Mouse (Mus musculus) adrenal gland, postnatal 10 days (tissue): ENCODE results near the gene Dcakd. TPM values are rescaled to one million over a fixed set of nuclear protein-coding genes. Genes with fewer than 3 reads are reported as not detected.
"Not testable (repeated sequence)": the region's sequence is repeated elsewhere in the genome, so short reads cannot be mapped to it uniquely, and the experiment has no call there.

Experiments
- DNase-seq: peaks from one replicate; pipeline ENCODE4 v3.0.0; 2021; ENCODE audit warnings: mixed read lengths
- total RNA-seq, 2 experiments: library from RNA; stranded (reverse); gene quantifications; 2 replicates each; pipeline ENCODE4 v1.2.3; 2021

The Dcakd gene
- total RNA-seq, 2 experiments from 2014 or later = 65.6 to 74.8 TPM

DNA sequence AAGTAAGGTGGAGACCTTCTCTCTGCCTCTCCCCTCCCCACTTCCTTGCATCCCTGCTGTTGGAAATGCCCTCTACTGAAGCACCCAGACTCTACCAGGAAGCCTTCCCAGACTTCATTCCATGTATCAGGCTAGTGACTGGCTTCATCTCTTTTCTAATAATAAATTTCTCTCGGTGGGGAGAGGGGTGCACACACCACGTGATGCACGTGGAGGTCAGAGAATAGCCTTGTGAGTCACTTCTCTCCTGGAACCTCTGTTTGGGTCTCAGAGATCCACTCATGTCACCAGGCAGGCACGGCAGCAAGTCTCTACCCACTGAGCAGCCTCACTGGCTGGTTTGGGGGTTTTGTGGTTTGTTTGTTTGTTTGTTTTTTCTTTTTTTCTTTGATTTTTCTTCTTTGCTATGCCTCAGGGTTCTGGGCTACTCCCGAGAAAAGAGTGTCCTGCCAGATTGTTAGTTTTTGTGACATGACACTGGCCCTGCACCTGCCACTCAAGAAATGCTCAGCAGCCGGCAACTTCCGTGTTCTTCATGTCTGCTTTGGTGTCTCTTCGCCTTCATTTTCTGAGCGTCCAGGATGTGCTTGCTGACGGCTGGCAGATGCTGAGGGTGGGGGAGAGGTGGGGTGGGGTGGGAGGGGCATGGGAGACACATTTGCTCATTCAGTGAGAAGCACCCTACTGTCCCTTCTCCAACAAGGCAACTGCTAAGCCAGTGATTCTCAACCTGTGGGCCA is 46.8 kb downstream of the Dcakd start:
- peak; percentile 53 for DNase-seq

GRCm38 (mm10) chr11:102978052-102978666 is 50.0 kb downstream of the Dcakd start:
- DNase-seq = peak; percentile 53

- not testable (repeated sequence) for DNase-seq
Observed at GRCm38 (mm10) chr11:102975966-102976365, 52.2 kb downstream of the Dcakd start.

GRCm38 (mm10) chr11:102972326-102972725 is 55.8 kb downstream of the Dcakd start:
- DNase-seq = no peak

DNA sequence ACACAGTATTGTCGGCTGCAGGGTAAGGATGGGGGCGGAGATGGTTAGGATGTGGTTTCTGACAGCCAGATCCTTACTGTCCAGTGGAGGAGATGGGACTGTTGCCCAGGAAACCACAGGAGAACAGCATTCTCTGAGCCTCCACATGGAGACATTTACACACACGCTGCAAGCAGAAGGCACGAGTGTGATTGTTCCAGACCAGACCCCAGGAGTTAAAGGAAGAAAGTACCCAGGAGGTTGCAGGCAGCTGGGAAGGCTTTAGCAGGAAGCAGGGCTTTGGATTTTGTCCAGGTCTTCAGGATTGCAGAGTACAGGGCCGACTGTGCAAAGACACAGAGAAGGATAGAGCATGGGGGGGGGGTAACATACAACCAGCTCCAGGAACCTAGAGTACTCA is 56.5 kb downstream of the Dcakd start:
- DNase-seq = no peak

DNA sequence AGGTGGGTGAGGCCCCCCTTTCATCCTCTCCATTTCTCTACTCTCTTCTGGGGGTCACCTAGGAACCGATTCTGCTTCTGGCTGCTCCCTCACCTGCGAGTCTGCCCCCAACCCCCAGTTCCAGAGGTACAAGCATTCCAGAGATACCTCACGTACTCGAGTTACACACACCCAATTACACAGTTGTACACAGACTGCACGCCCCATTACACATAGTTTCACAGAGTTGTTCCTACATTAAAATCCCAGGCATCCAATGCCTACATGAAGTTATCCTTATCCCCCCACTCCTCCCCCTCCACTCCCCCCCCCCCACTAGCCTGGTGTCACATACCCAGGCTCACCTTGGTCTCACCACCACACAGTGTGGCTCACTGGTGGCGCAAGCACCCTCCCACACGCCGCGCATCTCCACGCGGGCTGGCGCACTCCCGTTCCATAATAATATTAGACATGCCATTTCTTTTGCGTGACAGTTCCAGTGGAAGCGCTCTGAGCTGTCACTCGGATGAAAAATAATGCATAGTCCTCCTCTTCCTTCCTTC is 63.5 kb downstream of the Dcakd start:
- no peak for DNase-seq

GRCm38 (mm10) chr11:102963855-102964546 is 64.1 kb downstream of the Dcakd start:
- DNase-seq = no peak

DNA sequence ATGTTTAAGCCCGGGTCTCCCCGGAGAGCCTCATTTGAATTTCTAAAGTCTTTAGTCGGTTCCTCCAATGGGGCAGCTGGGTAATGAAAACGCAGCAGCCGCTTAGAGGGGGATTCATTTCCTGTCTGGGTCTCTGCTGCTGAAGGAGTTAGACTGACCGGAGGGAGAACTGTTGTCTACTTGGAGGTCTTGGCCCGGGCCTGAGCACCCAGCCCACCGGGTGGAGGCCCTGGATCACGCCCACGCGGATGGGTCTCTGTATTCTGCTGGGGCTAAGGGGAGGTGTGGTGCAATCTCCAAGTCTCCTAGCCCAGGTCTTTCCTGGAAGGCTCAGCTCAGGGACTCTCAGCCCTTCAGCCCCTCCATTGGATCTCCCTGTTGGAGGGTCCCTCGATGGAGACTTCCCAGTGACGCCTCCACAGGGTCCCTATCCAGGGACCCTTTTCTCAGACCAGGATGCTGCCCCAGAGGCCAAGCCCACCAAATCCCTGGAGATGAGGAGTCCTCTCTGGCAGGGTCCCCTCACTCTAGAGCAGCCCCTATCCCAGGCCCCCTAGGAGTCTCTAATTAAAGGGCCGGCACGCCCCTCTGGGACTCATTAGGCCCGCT is 64.8 kb downstream of the Dcakd start:
- DNase-seq = no peak

DNA sequence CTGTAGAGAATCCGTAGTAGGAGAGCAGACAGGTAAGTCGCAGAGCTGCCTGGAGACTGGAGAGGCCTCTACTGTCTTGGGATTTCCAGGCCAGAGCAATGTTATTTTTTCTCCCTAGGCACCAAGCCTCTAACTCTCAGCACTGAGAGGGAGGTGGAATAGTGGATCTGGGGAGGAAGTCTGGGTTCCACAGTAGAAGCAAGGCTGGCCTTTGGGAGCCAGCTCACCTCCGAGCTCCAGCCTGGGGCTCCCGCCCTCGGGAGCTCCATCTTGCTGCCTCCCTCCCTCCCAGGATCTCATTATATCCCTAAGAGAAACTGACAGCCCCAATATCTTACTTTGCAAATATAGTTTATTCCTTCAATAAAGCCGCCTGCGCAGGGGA is 65.3 kb downstream of the Dcakd start:
- no peak for DNase-seq

DNA sequence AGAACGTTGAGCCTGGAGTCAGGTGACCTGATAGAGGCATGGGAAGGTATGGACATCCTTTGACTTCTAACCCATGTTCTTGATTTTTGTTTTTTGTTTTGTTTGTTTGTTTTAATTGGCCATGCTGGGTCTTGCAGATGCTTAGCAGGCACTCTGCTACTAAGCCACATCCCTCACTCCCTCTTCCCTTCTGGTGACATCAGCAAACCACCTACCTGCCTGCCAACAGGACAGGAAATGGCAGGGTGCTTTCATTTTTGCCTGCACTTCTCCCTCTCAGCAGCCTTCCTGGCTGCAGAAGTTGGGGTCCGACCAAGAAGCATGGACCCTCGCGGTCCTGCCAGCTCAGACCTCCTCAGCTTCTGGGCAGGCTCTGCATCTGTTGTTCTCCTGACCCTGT is 67.1 kb downstream of the Dcakd start:
- DNase-seq = no peak

DNA sequence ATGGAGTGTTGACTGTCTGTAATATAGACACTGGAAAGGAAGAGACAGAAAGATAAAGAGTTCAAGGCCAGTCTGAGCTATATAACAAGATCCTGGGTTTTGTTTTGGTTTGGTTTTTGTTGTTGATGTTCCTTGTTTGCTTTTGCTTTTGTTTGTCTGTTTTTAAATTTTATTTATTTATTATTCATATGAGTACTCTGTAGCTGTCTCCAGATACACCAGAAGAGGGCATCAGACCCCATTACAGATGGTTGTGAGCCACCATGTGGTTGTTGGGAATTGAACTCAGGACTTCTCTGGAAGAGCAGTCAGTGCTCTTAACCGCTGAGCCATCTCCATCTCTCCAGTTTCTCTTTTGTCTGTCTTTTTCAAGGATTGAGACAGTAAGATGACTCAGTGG is 69.3 kb downstream of the Dcakd start:
- no peak for DNase-seq

- no peak for DNase-seq
Observed at GRCm38 (mm10) chr11:102958431-102958830, 69.7 kb downstream of the Dcakd start.

DNA sequence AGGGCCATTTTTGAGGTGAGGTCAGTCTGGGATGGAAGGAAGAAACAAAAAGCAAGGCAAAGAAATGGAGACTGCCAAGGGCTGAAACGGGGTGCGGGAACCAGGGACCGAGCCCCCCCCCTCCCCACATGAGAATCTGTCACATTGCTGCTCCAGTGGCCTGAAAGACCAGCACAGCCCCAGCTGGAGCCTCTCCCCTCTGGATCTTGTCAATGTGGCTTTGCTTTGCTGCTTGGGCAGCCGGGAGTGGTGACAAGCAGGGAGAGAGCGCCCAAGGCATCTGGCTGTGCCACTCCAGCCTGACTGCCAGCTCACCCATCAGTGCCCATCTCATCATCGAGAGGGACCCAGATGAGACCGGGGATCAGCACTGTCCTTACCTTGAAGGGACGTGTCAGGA is 70.4 kb downstream of the Dcakd start:
- no peak for DNase-seq

GRCm38 (mm10) chr11:102956962-102957614 is 71.0 kb downstream of the Dcakd start:
- no peak for DNase-seq

DNA sequence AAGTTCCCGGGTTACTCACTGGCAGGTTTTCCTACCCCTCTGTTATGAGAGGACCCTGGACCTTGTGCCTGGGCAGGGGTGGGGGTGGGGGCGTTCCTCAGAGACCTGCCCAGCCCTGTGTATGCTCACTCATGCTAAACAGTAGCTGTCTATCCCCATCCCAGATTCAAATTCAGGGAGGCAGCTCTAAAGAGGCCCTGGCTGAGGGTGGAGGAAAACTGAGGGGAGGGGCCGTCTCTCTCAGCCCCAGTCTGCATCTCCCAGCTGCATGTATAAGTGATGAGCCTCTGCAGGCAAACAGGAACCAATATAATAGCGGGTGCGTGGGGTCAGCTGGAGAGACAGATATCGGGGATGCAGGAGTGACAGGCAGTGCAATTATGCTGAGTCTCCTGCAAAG is 75.2 kb downstream of the Dcakd start:
- no peak for DNase-seq

GRCm38 (mm10) chr11:102948043-102948961 is 79.8 kb downstream of the Dcakd start:
- peak; percentile 74 for DNase-seq

GRCm38 (mm10) chr11:102946992-102947343 is 81.2 kb downstream of the Dcakd start:
- DNase-seq = no peak

- DNase-seq = peak; percentile 93
Observed at GRCm38 (mm10) chr11:102946265-102946991, 81.7 kb downstream of the Dcakd start, which contains the start of gene C1ql1. TSS of gene C1ql1 (minus strand) at chr11:102946688.

DNA sequence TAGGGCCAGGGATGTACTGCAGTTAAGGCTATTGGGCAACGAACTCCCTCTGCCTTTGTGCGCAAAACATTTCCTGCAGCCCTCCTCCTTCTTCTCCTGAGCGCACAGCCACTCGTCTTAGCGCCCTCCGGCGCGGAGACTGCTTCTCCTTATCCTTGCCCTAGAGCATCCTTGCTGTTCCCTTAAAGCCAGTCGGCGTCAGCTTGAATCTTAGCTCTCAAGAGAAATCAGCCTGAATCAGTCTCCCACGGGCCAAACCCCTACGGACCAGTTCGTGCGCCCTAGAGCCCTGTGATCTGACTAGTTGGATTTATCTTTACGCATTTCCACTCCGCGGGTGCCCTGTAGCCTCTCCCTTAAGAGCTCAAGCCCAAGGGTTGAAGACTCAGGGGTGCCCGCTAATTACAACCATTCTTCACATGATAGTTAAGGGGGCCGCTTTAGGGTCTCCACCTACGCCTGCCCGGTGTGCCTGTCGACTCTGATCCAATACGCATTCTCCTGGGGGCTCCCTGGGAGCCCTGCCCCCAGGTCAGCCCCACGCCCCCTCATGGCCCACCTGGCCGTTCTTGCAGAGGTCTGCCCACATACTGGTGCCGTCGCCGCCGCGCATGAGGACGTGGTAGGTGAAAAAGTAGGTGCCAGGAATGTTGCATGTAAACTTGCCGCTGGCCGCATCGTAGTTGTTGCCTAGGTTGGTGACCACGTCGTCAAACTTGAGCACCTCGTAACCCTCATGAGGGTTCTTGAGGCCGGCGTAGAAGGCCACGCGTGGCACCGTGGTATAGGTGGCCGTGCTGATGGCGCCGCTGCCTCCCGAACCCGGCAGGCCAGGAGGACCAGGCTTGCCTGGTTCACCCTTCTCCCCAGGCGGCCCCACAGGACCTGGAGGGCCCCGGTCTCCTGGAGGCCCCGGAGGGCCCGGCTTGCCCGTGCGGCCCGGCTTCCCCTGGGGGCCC is 82.5 kb downstream of the Dcakd start:
- DNase-seq = no peak
